Mouse (Mus musculus): ENCODE data around the gene Park7. TPM values are rescaled to one million over a fixed set of nuclear protein-coding genes. Genes with fewer than 3 reads are reported as not detected.
A peak's percentile ranks its signal among the peaks of the same experiment; 100 is the strongest.

Park7 gene
- total and polyA plus RNA-seq, 2 experiments from 2014 or later, result 180 to 427 TPM

GRCm38 (mm10) chr4:150917336-150918027 is 3.2 kb upstream of the Park7 start:
- no peaks in the 10 kb centered on the region for H3K27me3 ChIP-seq (ENCODE audit: insufficient read depth, low read length)
- no peak for ATAC-seq (ENCODE audit: low FRiP score)
- no peak overlapping the region for H3K27ac ChIP-seq (ENCODE audit: low read depth, low read length)
- TF ChIP-seq CTCF (IDR thresholded peaks at IDR 0.05), result no peak
- no peak for DNase-seq (ENCODE audit: low spot score)
- H3K4me1 ChIP-seq (ENCODE audit: insufficient read depth, low read length), result peaks cover 14% of the 10 kb centered on the region; the same call in 1 of the 2 replicates
- no peaks in the 10 kb centered on the region for H3K9me3 ChIP-seq (ENCODE audit: low read length)
- H3K36me3 ChIP-seq (ENCODE audit: insufficient read depth, low read length), result no peaks in the 10 kb centered on the region
- no peak overlapping the region for H3K4me2 ChIP-seq (ENCODE audit: low read depth, low read length, poor library complexity, severe bottlenecking)
- WGBS, result 63% methylated on average over 8 of the region's 8 CpGs
- no peak overlapping the region for H3K9ac ChIP-seq (replicated peaks; ENCODE audit: low read length, poor library complexity, severe bottlenecking)
- no peak overlapping the region for H3K4me3 ChIP-seq (ENCODE audit: low read depth, low read length)

GRCm38 (mm10) chr4:150915181-150915906 is 1.1 kb upstream of the Park7 start:
- peak; percentile 21 for DNase-seq (ENCODE audit: low spot score)
- Histone ChIP-seq H3K36me3 (ENCODE audit: insufficient read depth, low read length) (no peaks in the 10 kb centered on the region), H3K4me1 (ENCODE audit: insufficient read depth, low read length) (peaks cover 14% of the 10 kb centered on the region; the same call in 1 of the 2 replicates), H3K27ac (ENCODE audit: low read depth, low read length) (peak overlapping the region; percentile 77), H3K9ac (replicated peaks; ENCODE audit: low read length, poor library complexity, severe bottlenecking) (peak overlapping the region; percentile 76), H3K9me3 (ENCODE audit: low read length) (no peaks in the 10 kb centered on the region), H3K4me2 (ENCODE audit: low read depth, low read length, poor library complexity, severe bottlenecking) (peak overlapping the region; percentile 69), H3K4me3 (ENCODE audit: low read depth, low read length) (peak overlapping the region; percentile 68), H3K27me3 (ENCODE audit: insufficient read depth, low read length) (no peaks in the 10 kb centered on the region)
- ATAC-seq (ENCODE audit: low FRiP score), result no peak
- TF ChIP-seq CTCF (IDR thresholded peaks at IDR 0.05), result 0 out of 2 replicates have a peak, but pooled peaks have one; percentile 14
- WGBS, result 40% methylated on average over 10 of the region's 10 CpGs

- peak overlapping the region; percentile 69 for H3K4me2 ChIP-seq (ENCODE audit: low read depth, low read length, poor library complexity, severe bottlenecking)
- ATAC-seq (ENCODE audit: low FRiP score) (no peak), DNase-seq (ENCODE audit: low spot score) (no peak)
- H3K9me3 ChIP-seq (ENCODE audit: low read length), result no peaks in the 10 kb centered on the region
- H3K27ac ChIP-seq (ENCODE audit: low read depth, low read length), result peak overlapping the region; percentile 77
- no peaks in the 10 kb centered on the region for H3K36me3 ChIP-seq (ENCODE audit: insufficient read depth, low read length)
- WGBS, result 12% methylated on average over 12 of the region's 12 CpGs
- H3K4me3 ChIP-seq (ENCODE audit: low read depth, low read length), result peak overlapping the region; percentile 68
- peaks cover 14% of the 10 kb centered on the region; the same call in 1 of the 2 replicates for H3K4me1 ChIP-seq (ENCODE audit: insufficient read depth, low read length)
- no peak for TF ChIP-seq CTCF (IDR thresholded peaks at IDR 0.05)
- peak overlapping the region; percentile 68 for H3K9ac ChIP-seq (replicated peaks; ENCODE audit: low read length, poor library complexity, severe bottlenecking)
- H3K27me3 ChIP-seq (ENCODE audit: insufficient read depth, low read length), result no peaks in the 10 kb centered on the region
These were observed 494 bp downstream of the Park7 start for GRCm38 (mm10) chr4:150913743-150914142.

GRCm38 (mm10) chr4:150910164-150910951 is 3.9 kb downstream of the Park7 start:
- TF ChIP-seq CTCF (IDR thresholded peaks at IDR 0.05), result no peak
- Histone ChIP-seq H3K27ac (ENCODE audit: low read depth, low read length) (peak overlapping the region; percentile 73), H3K4me3 (ENCODE audit: low read depth, low read length) (peak overlapping the region; percentile 55), H3K4me2 (ENCODE audit: low read depth, low read length, poor library complexity, severe bottlenecking) (peak overlapping the region; percentile 55; the same call in 1 of the 2 replicates), H3K4me1 (ENCODE audit: insufficient read depth, low read length) (peaks cover 11% of the 10 kb centered on the region; the same call in 1 of the 2 replicates), H3K9me3 (ENCODE audit: low read length) (no peaks in the 10 kb centered on the region), H3K27me3 (ENCODE audit: insufficient read depth, low read length) (no peaks in the 10 kb centered on the region), H3K9ac (replicated peaks; ENCODE audit: low read length, poor library complexity, severe bottlenecking) (no peak overlapping the region), H3K36me3 (ENCODE audit: insufficient read depth, low read length) (peaks cover 8% of the 10 kb centered on the region)
- DNase-seq (ENCODE audit: low spot score) (no peak), ATAC-seq (ENCODE audit: low FRiP score) (0 out of 2 replicates have a peak, but pooled peaks have one; percentile 11)
- 87% methylated on average over 19 of the region's 19 CpGs for WGBS

- Histone ChIP-seq H3K4me2 (ENCODE audit: low read depth, low read length, poor library complexity, severe bottlenecking) (peak overlapping the region; percentile 55), H3K27ac (ENCODE audit: low read depth, low read length) (peak overlapping the region; percentile 73), H3K9ac (replicated peaks; ENCODE audit: low read length, poor library complexity, severe bottlenecking) (peak overlapping the region; percentile 58), H3K9me3 (ENCODE audit: low read length) (no peaks in the 10 kb centered on the region), H3K4me3 (ENCODE audit: low read depth, low read length) (peak overlapping the region; percentile 55), H3K27me3 (ENCODE audit: insufficient read depth, low read length) (no peaks in the 10 kb centered on the region), H3K4me1 (ENCODE audit: insufficient read depth, low read length) (peaks cover 6% of the 10 kb centered on the region; the same call in 1 of the 2 replicates), H3K36me3 (ENCODE audit: insufficient read depth, low read length) (peaks cover 13% of the 10 kb centered on the region)
- DNase-seq (ENCODE audit: low spot score) (peak; percentile 99), ATAC-seq (ENCODE audit: low FRiP score) (peak; percentile 89)
- WGBS, result under 1% methylated on average over 48 of the region's 56 CpGs
- peak; percentile 51 for TF ChIP-seq CTCF (IDR thresholded peaks at IDR 0.05)
These were observed 4.6 kb downstream of the Park7 start for GRCm38 (mm10) chr4:150909451-150910156.

All from midbrain, postnatal 0 days (tissue).